Mouse (Mus musculus) limb, embryonic 14.5 days (tissue): Measurements from ENCODE around the gene Atg5. TPM values are rescaled to one million over a fixed set of nuclear protein-coding genes. Genes with fewer than 3 reads are reported as not detected.

Experiments used
- ATAC-seq: fragments of 200-750 bp; cut with Nextera tagmentation; 2 replicates; pipeline ENCODE4 v1.8.0; 2017; ENCODE audit warnings: low read depth, moderate number of reproducible peaks, moderate TSS enrichment; ENCODE audit not compliant: low FRiP score
- DNase-seq: peaks from one replicate; pipeline ENCODE4 v3.0.0-alpha.2; 2015; ENCODE audit warnings: low spot score
- H3K27ac ChIP-seq: fragments of 300-500 bp; sonication (generic); replicated peaks from 2 replicates; pipeline ENCODE4 v1.5.1; 2014; ENCODE audit warnings: low read depth, mild to moderate bottlenecking, low read length, moderate library complexity, mixed read lengths
- H3K27me3 ChIP-seq: fragments of 300-500 bp; sonication (generic); 2 replicates; pipeline ENCODE4 v1.6.1; 2014; ENCODE audit warnings: low read length, mixed read lengths; ENCODE audit not compliant: control insufficient read depth, insufficient read depth
- H3K36me3 ChIP-seq: fragments of 300-500 bp; sonication (generic); 2 replicates; pipeline ENCODE4 v1.6.1; 2014; ENCODE audit warnings: mild to moderate bottlenecking, low read length, moderate library complexity, mixed read lengths; ENCODE audit not compliant: control insufficient read depth, insufficient read depth
- H3K4me1 ChIP-seq: fragments of 300-500 bp; sonication (generic); 2 replicates; pipeline ENCODE4 v1.6.1; 2014; ENCODE audit warnings: antibody characterized with exemption, low read length, mixed read lengths; ENCODE audit not compliant: control insufficient read depth, insufficient read depth
- H3K4me2 ChIP-seq: fragments of 300-500 bp; sonication (generic); replicated peaks from 2 replicates; pipeline ENCODE4 v1.6.1; 2014; ENCODE audit warnings: low read depth, mild to moderate bottlenecking, low read length, moderate library complexity; ENCODE audit not compliant: severe bottlenecking
- H3K4me3 ChIP-seq: fragments of 300-500 bp; sonication (generic); replicated peaks from 2 replicates; pipeline ENCODE4 v1.5.1; 2014; ENCODE audit warnings: low read length
- H3K9ac ChIP-seq: fragments of 300-500 bp; sonication (generic); 2 replicates; pipeline ENCODE4 v1.6.1; 2014; ENCODE audit warnings: mild to moderate bottlenecking, low read depth, low read length, moderate library complexity; ENCODE audit not compliant: severe bottlenecking
- H3K9me3 ChIP-seq: fragments of 300-500 bp; sonication (generic); 2 replicates; pipeline ENCODE4 v1.6.1; 2016; ENCODE audit warnings: low read length; ENCODE audit not compliant: control insufficient read depth
- POLR2A ChIP-seq: fragments of 200-500 bp; IDR thresholded peaks from 2 replicates; pipeline ENCODE4 v1.8.0; 2012; ENCODE audit warnings: inconsistent platforms, mild to moderate bottlenecking, moderate library complexity, borderline replicate concordance; ENCODE audit not compliant: insufficient read depth, insufficient read length; ENCODE audit errors: extremely low read depth
- WGBS: fragments of 180-500 bp; shearing (Covaris S2); extraction: QIAGEN DNeasy Blood & Tissue Kit; methylation state at CpG from one replicate; pipeline ENCODE4 v1.1.7; 2014; 5-methylcytosine and 5-hydroxymethylcytosine counted together
- polyA plus RNA-seq, 2 experiments: library from polyadenylated mRNA; depleted of rRNA in 1 of 2; stranded (reverse) in 1 of 2; unstranded in 1 of 2; fragments of >200 nt; fragmentation: Nextera tagmentation in 1 of 2; extraction: Ambion mirVana in 1 of 2; gene quantifications; 2 replicates each; pipeline versions ENCODE4 v1.2.1 to v1.2.3; 2012 to 2014

The Atg5 gene
- polyA plus RNA-seq, 2 experiments: 21.2 to 55.1 TPM

DNA sequence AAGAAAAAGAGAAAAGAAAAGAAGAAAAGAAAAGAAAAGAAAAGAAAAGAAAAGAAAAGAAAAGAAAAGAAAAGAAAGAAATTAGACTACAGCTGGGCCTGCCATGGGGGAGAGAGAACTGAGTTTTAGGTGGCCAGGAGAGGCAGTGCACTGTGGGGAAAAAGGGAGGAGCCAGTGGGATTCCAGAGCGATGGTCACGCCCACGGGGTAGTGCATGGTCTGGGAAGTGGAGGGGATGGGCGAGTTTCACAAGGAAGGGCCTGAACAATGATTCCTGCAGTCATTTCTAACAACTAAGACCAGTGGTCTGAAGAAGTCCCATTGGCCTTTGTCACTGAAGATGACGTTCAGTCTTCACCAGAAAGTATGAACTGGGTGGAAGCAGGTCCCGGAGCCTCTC is 102.5 kb downstream of the Atg5 start:
- DNase-seq: no peak
- no peak overlapping the region for H3K9ac ChIP-seq
- 67% methylated on average over 6 of the region's 6 CpGs for WGBS

DNA sequence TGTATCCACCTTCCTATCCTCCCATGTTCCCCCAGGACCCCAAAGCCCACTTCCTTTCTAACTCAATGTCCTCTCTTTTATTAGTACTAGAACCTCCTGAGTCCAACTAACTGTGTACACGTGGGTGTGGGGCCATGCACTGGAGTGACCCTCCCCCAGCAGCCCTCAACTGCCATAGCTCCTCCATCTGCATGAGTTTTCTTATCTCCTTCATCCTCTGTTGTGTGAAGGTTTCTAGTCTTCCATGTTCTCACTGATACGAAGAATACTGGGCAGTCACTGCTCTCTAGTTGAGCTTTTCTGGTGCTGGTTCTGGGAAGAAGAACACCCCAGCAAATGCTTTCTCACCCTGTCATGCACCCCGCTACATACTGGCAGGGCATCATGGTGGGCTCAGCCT is 104.1 kb downstream of the Atg5 start:
- ATAC-seq: no peak

More for the DNA sequence above, 102.5 kb downstream of the Atg5 start:
- TF ChIP-seq POLR2A: no peak
- no peaks in the 10 kb centered on the region for H3K36me3 ChIP-seq
- H3K4me2 ChIP-seq: no peak overlapping the region
- no peaks in the 10 kb centered on the region for H3K9me3 ChIP-seq
- no peaks in the 10 kb centered on the region for H3K4me1 ChIP-seq
- ATAC-seq: no peak
- no peak overlapping the region for H3K4me3 ChIP-seq
- no peaks in the 10 kb centered on the region for H3K27me3 ChIP-seq
- no peak overlapping the region for H3K27ac ChIP-seq

DNA sequence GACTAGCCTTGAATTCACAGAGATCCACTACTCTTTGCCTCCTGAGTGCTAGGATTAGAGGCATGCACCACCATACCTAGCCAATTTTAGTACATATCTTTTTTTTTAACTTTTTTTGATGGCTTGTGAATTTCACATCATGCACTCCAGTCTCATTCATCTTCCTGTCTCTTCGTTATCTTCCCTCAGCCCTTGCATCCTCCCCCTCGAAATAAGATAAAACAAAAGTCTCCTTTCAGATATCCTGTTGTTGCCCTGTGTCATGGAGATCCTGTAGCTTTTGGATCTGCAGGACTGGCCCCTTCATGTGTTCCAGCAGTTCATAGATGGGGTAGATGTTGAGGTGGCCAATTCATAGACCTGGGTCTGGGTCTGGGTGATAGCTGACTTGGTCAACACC is 106.5 kb downstream of the Atg5 start:
- Histone ChIP-seq H3K27me3 (no peaks in the 10 kb centered on the region), H3K4me3 (no peak overlapping the region), H3K27ac (no peak overlapping the region), H3K36me3 (no peaks in the 10 kb centered on the region), H3K9me3 (no peaks in the 10 kb centered on the region), H3K4me2 (no peak overlapping the region), H3K4me1 (no peaks in the 10 kb centered on the region), H3K9ac (no peak overlapping the region)
- WGBS: 85% methylated on average over 2 of the region's 2 CpGs
- DNase-seq (no peak), ATAC-seq (no peak)
- no peak for TF ChIP-seq POLR2A

More for the DNA sequence above, 104.1 kb downstream of the Atg5 start:
- Histone ChIP-seq H3K4me1 (no peaks in the 10 kb centered on the region), H3K27ac (no peak overlapping the region), H3K36me3 (no peaks in the 10 kb centered on the region), H3K9ac (no peak overlapping the region), H3K4me2 (no peak overlapping the region), H3K9me3 (no peaks in the 10 kb centered on the region), H3K4me3 (no peak overlapping the region), H3K27me3 (no peaks in the 10 kb centered on the region)
- DNase-seq: no peak
- WGBS: 86% methylated on average over 3 of the region's 3 CpGs
- no peak for TF ChIP-seq POLR2A

DNA sequence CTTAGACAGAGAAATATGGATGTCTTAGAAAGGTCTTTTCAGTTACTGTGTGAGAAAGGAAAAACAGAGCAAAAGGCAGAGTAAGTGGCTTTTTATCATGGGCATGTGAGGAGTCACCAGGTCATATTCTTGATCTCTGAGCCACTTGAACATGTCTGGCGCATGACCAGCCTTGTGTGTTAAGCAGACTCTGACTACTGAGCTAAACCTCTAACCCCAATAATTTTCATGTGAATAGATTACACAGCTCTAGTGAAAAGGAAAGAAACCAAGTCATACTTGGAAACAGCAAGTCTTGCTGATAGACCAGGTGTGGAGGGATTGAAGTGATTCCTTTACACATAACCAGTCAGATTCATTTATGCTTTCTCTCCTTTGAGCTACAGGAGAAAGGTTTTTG is 107.3 kb downstream of the Atg5 start:
- no peak overlapping the region for H3K9ac ChIP-seq
- no peaks in the 10 kb centered on the region for H3K27me3 ChIP-seq
- no peak overlapping the region for H3K4me3 ChIP-seq
- no peak overlapping the region for H3K4me2 ChIP-seq
- no peak for TF ChIP-seq POLR2A
- WGBS: 85% methylated on average over 1 of the region's 1 CpGs
- peaks cover 3% of the 10 kb centered on the region for H3K4me1 ChIP-seq
- H3K9me3 ChIP-seq: no peaks in the 10 kb centered on the region
- no peak overlapping the region for H3K27ac ChIP-seq
- no peaks in the 10 kb centered on the region for H3K36me3 ChIP-seq
- ATAC-seq: no peak
- DNase-seq: no peak

DNA sequence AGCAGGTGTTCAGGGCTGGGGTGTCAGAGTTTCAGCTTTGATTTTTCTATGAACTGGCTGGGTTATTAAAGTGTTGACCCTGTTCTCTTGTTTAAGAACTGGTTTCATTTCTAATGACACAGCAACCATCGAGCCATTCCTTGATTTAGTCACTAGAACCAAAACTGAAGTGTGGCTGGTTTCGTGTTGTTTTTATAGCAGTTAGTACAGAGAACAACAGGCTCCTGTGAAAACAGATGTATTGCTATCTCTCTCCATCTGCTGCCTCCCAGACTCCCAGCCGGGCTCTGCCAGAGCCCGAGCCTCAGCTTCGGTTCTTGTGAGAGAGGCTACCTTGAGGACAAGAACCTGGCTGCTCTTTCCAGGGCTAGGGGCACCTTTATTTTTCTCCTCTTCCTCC is 109.7 kb downstream of the Atg5 start:
- H3K4me1 ChIP-seq: peaks cover 19% of the 10 kb centered on the region
- H3K27me3 ChIP-seq: no peaks in the 10 kb centered on the region
- no peak overlapping the region for H3K9ac ChIP-seq
- no peak for TF ChIP-seq POLR2A
- DNase-seq: no peak
- WGBS: 70% methylated on average over 5 of the region's 5 CpGs
- H3K27ac ChIP-seq: no peak overlapping the region
- no peak overlapping the region for H3K4me3 ChIP-seq
- H3K36me3 ChIP-seq: no peaks in the 10 kb centered on the region
- no peak for ATAC-seq
- no peak overlapping the region for H3K4me2 ChIP-seq
- no peaks in the 10 kb centered on the region for H3K9me3 ChIP-seq

DNA sequence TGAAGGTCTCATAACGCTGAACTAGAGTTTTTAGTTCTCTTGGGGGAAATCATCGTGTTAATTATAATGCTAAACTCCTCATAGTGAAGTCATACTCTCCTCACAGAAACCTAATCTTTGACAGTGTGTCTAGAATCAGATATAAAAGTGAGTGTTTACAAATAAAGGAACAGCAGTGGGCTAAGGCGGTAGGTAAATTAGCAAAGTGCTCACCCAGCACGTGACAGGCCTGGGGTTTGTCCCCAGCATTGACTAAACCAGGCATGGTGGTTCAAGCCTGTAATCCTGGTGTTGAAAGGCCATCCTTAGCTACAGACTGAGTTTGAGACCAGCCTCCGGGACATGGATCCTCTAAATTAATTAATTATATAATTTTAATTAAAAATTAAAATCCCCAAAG is 110.2 kb downstream of the Atg5 start:
- H3K9me3 ChIP-seq: no peaks in the 10 kb centered on the region
- no peak overlapping the region for H3K9ac ChIP-seq
- peaks cover 19% of the 10 kb centered on the region for H3K4me1 ChIP-seq
- DNase-seq (no peak), ATAC-seq (no peak)
- H3K36me3 ChIP-seq: no peaks in the 10 kb centered on the region
- no peak for TF ChIP-seq POLR2A
- no peak overlapping the region for H3K27ac ChIP-seq
- no peak overlapping the region for H3K4me3 ChIP-seq
- no peak overlapping the region for H3K4me2 ChIP-seq
- WGBS: 82% methylated on average over 5 of the region's 5 CpGs
- H3K27me3 ChIP-seq: no peaks in the 10 kb centered on the region
